Mouse (Mus musculus) G1E (cell line): ENCODE measurements around the gene Pex10. TPM values are rescaled to one million over a fixed set of nuclear protein-coding genes. Genes with fewer than 3 reads are reported as not detected.
"Not testable (repeated sequence)": the region's sequence is repeated elsewhere in the genome, so short reads cannot be mapped to it uniquely, and the experiment has no call there.

Source experiments
- ATAC-seq: 2 replicates; pipeline ENCODE4 v1.8.0; 2016; ENCODE audit warnings: mild to moderate bottlenecking; ENCODE audit not compliant: insufficient number of reproducible peaks, poor library complexity, low FRiP score, severe bottlenecking; ENCODE audit errors: extremely low read depth
- DNase-seq: peaks from one replicate; pipeline ENCODE4 v3.0.0; 2012; ENCODE audit warnings: low spot score
- H3K27me3 ChIP-seq: 2 replicates; pipeline ENCODE4 v1.6.1; 2012; ENCODE audit warnings: mild to moderate bottlenecking, low read length, inconsistent platforms; ENCODE audit not compliant: insufficient read depth
- H3K36me3 ChIP-seq: replicated peaks from 2 replicates; pipeline ENCODE3; 2012; ENCODE audit warnings: mild to moderate bottlenecking, inconsistent platforms
- H3K4me1 ChIP-seq: 2 replicates; pipeline ENCODE4 v1.6.1; 2012; ENCODE audit warnings: low read depth, low read length, inconsistent platforms, mixed read lengths; ENCODE audit not compliant: insufficient read depth
- H3K4me3 ChIP-seq: 2 replicates; pipeline ENCODE4 v1.5.1; 2012; ENCODE audit warnings: low read depth, mild to moderate bottlenecking, inconsistent platforms, low read length, moderate library complexity, mixed read lengths
- H3K9me3 ChIP-seq: replicated peaks from 2 replicates; pipeline ENCODE4 v1.6.1; 2012; ENCODE audit warnings: inconsistent platforms
- CTCF ChIP-seq: IDR thresholded peaks from 2 replicates; pipeline ENCODE4 v1.5.1; 2012; ENCODE audit warnings: low read depth, low read length, inconsistent platforms, mixed read lengths
- GATA1 ChIP-seq: IDR thresholded peaks from 2 replicates; pipeline ENCODE4 v1.6.1; 2012; ENCODE audit warnings: borderline replicate concordance, low read length, inconsistent platforms, mixed read lengths
- GATA2 ChIP-seq: IDR thresholded peaks from 2 replicates; pipeline ENCODE4 v1.6.1; 2012; ENCODE audit warnings: low read depth, low read length, inconsistent platforms, borderline replicate concordance
- POLR2AphosphoS5 ChIP-seq: IDR thresholded peaks from 2 replicates; pipeline ENCODE4 v1.6.1; 2012; ENCODE audit warnings: low read depth, low read length, inconsistent platforms; ENCODE audit not compliant: insufficient replicate concordance
- TAL1 ChIP-seq: conservative IDR thresholded peaks from 2 replicates; pipeline ENCODE4 v1.6.1; 2012; ENCODE audit warnings: low read depth, low read length, inconsistent platforms, mixed read lengths
- polyA plus RNA-seq: library from polyadenylated mRNA; stranded (reverse); fragments of >175 nt; gene quantifications from 2 replicates; pipeline ENCODE4 v1.2.3, GENCODE M21; 2012
- total RNA-seq, 2 experiments: library from RNA; stranded (forward) in 1 of 2; stranded (reverse) in 1 of 2; fragments of 200-1000 nt in 1 of 2; fragments of >200 nt in 1 of 2; fragmentation: Nextera tagmentation in 1 of 2; gene quantifications; 2 replicates each; pipeline ENCODE4 v1.2.3; 2014 to 2017

Pex10 gene
- total and polyA plus RNA-seq, 3 experiments, result 15.9 to 30.3 (median 23.4) TPM

DNA sequence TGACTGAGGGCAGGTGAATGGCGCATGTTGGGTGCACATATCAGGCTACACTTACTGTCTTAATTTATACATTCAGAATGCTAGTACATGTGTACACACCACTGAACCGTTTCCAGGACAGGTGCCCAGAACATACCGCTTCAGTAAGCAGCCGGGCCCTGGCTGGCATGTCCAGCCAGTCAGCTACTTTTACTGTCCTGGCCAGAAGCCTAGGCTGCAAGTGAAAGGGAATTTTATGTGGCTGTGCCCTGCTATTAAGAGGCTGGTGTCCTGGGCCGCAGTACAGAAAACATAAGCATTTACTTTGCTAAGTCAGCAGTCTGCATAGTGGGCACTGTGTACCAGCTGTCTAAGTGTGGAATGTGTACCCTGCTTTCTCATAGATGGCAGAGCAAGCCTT, 4.1 kb downstream of the Pex10 start:
- ATAC-seq (no peak), DNase-seq (no peak)
- TF ChIP-seq GATA2, result no peak
- no peak for TF ChIP-seq CTCF
- TF ChIP-seq TAL1, result no peak
- no peak for TF ChIP-seq GATA1
- TF ChIP-seq POLR2AphosphoS5, result no peak
- Histone ChIP-seq H3K27me3 (no peaks in the 10 kb centered on the region), H3K36me3 (peaks cover 82% of the 10 kb centered on the region), H3K4me1 (peaks cover 70% of the 10 kb centered on the region), H3K4me3 (no peak overlapping the region), H3K9me3 (no peaks in the 10 kb centered on the region)

DNA sequence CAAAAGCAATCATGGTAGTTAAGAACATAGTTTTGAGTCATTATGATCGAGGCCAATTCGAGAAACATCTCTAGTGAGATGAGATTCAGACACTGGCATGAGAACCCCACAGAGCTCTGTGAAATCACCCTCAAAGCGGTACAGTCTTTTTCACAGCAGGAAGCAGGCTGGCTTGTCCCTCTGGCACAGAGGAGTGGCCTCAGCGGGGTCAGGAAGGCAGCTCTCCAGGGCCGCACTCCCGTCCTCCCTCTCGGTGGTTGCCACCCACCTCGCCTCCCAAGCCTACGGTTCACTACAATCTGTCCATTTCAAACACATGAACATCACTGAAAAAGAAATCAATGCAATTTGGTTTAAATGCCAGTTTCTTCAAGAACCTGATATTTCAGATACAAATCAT, 7.6 kb downstream of the Pex10 start:
- no peaks in the 10 kb centered on the region for H3K27me3 ChIP-seq
- DNase-seq, result no peak
- no peak for TF ChIP-seq CTCF
- no peak for TF ChIP-seq POLR2AphosphoS5
- no peak for TF ChIP-seq TAL1
- TF ChIP-seq GATA2, result no peak
- no peak for TF ChIP-seq GATA1
- H3K9me3 ChIP-seq, result no peaks in the 10 kb centered on the region
- no peak overlapping the region for H3K4me3 ChIP-seq
- peaks cover 50% of the 10 kb centered on the region for H3K4me1 ChIP-seq
- ATAC-seq, result no peak
- peaks cover 95% of the 10 kb centered on the region for H3K36me3 ChIP-seq

DNA sequence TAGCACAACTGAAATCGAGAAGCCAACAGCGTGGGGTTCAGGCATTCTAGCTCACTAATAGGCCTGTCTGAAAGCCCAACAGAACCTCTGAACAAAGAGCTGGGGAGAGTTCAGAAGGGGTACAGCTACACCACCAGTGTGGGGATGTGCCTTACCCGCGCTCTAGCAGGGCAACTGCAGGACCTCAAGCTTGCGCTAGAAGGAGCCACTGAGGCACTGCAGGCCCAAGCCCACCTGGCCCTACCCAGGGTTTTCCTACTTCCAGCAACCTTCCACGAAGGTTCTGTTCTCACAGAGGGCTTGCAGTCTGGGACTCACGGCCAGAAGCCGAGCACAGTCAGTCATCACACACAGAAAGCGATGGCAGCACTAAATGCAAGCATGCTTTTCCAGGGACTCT, 8.3 kb downstream of the Pex10 start:
- peaks cover 95% of the 10 kb centered on the region for H3K36me3 ChIP-seq
- peaks cover 47% of the 10 kb centered on the region for H3K4me1 ChIP-seq
- H3K4me3 ChIP-seq, result no peak overlapping the region
- no peak for TF ChIP-seq TAL1
- no peak for TF ChIP-seq GATA1
- no peak for TF ChIP-seq POLR2AphosphoS5
- TF ChIP-seq CTCF, result no peak
- TF ChIP-seq GATA2, result no peak
- no peaks in the 10 kb centered on the region for H3K9me3 ChIP-seq
- no peak for ATAC-seq
- H3K27me3 ChIP-seq, result no peaks in the 10 kb centered on the region
- no peak for DNase-seq

DNA sequence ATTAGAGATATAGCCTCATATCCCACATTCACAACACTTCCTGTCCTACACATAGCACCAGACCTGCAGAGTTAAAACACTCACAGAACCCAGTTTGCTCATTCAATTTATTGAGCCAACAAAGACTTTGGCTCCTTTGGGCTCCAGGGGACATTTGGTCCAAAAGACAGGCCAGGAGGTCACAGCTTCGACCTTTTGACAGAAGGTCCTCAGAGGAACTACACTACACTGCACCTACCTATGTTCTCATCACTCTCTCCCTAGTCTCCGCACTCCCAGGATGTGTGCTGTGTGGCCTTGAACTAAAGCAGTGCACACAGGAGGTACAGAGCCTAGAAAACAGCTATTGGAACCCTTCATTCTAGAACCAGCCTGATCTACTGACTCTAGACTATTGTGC, 9.0 kb downstream of the Pex10 start:
- Histone ChIP-seq H3K36me3 (peaks cover 95% of the 10 kb centered on the region), H3K27me3 (no peaks in the 10 kb centered on the region), H3K9me3 (no peaks in the 10 kb centered on the region), H3K4me1 (peaks cover 46% of the 10 kb centered on the region), H3K4me3 (no peak overlapping the region)
- DNase-seq (no peak), ATAC-seq (no peak)
- TF ChIP-seq POLR2AphosphoS5 (no peak), GATA1 (no peak), CTCF (no peak), TAL1 (no peak)

DNA sequence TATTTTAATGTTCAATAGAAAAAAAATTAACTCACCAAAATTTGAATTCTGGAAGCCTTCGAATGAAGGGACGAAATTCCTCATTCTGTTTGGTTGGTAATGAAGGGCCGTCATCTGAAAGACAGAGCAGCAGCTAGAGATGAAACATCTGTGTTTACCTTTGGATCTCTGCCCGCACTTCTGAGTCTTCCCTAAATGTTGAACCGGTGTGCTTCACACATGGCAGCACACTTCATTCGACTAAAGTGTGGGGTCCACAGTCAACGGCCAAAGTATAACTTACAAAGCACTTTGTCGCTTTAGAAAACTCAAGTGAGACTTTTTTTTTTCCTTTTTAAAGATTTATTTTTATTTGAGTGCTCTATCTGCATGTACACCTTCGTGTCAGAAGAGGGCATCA, 9.9 kb downstream of the Pex10 start:
- ATAC-seq (no peak), DNase-seq (no peak)
- H3K36me3 ChIP-seq, result peaks cover 94% of the 10 kb centered on the region
- no peak for TF ChIP-seq TAL1
- no peak for TF ChIP-seq POLR2AphosphoS5
- no peak for TF ChIP-seq CTCF
- TF ChIP-seq GATA2, result no peak
- no peak for TF ChIP-seq GATA1
- no peaks in the 10 kb centered on the region for H3K27me3 ChIP-seq
- H3K4me1 ChIP-seq, result peaks cover 42% of the 10 kb centered on the region
- no peak overlapping the region for H3K4me3 ChIP-seq
- H3K9me3 ChIP-seq, result no peaks in the 10 kb centered on the region

DNA sequence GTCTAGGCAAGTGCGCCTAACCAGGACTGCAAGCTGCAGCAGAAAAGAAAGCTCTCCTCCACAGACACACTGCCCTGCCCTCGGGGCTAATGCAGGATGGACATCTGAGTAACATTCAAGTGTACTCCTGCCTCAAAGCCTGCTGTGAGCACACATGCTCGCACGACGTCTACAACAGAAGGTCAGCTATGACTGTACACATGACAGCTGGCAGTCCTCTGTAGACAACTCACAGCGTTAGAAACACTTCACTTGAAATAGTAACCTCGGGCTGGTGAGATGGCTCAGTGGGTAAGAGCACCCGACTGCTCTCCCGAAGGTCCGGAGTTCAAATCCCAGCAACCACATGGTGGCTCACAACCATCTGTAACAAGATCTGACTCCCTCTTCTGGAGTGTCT, 12.0 kb downstream of the Pex10 start:
- not testable (repeated sequence) for ATAC-seq
- peaks cover 50% of the 10 kb centered on the region for H3K4me1 ChIP-seq
- H3K36me3 ChIP-seq, result peaks cover 94% of the 10 kb centered on the region

DNA sequence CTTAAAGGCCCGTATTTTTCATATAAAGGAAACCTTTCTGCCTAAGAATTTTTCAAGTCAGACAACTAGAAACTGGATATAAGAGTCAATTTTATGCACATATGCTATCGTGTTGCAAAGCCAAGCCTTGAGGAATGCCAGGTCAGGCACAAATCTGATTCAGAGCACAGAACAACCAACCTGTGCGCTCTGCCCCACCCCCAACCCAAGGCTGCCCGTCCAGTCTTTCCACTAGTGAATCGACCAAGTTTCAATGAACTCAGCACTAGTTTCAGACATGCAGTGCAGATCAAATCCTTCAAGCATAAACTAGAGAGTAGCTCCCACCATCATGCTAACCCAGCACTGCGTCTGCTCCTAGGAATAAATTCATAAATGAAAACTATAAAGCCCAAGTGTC, 12.8 kb downstream of the Pex10 start:
- TF ChIP-seq GATA2 (no peak), CTCF (no peak), POLR2AphosphoS5 (no peak), TAL1 (no peak), GATA1 (no peak)
- Histone ChIP-seq H3K36me3 (peaks cover 93% of the 10 kb centered on the region), H3K4me3 (no peak overlapping the region), H3K27me3 (no peaks in the 10 kb centered on the region), H3K4me1 (peaks cover 56% of the 10 kb centered on the region), H3K9me3 (no peaks in the 10 kb centered on the region)
- ATAC-seq (no peak), DNase-seq (no peak)

More for the DNA sequence above, 12.0 kb downstream of the Pex10 start:
- H3K4me3 ChIP-seq, H3K9me3 ChIP-seq, DNase-seq, H3K27me3 ChIP-seq: not testable (repeated sequence)
